Mouse (Mus musculus) embryonic facial prominence, embryonic 12.5 days (tissue): ENCODE data around the gene Sco2. TPM values are rescaled to one million over a fixed set of nuclear protein-coding genes. Genes with fewer than 3 reads are reported as not detected.

Source experiments
- ATAC-seq: fragments of 200-750 bp; cut with Nextera tagmentation; 2 replicates; pipeline ENCODE4 v1.8.0; 2017; ENCODE audit not compliant: insufficient number of reproducible peaks, insufficient read depth, low FRiP score, low TSS enrichment
- H3K27ac ChIP-seq: fragments of 300-500 bp; sonication (generic); 2 replicates; pipeline ENCODE4 v1.5.1; 2016; ENCODE audit warnings: mild to moderate bottlenecking
- H3K27me3 ChIP-seq: fragments of 300-500 bp; sonication (generic); 2 replicates; pipeline ENCODE4 v1.6.1; 2016; ENCODE audit warnings: mild to moderate bottlenecking, moderate library complexity
- H3K36me3 ChIP-seq: fragments of 300-500 bp; sonication (generic); 2 replicates; pipeline ENCODE4 v1.6.1; 2016; ENCODE audit warnings: mild to moderate bottlenecking
- H3K4me1 ChIP-seq: fragments of 300-500 bp; sonication (generic); 2 replicates; pipeline ENCODE4 v1.6.1; 2016
- H3K4me2 ChIP-seq: fragments of 300-500 bp; sonication (generic); replicated peaks from 2 replicates; pipeline ENCODE4 v1.6.1; 2016; ENCODE audit warnings: mild to moderate bottlenecking, moderate library complexity
- H3K4me3 ChIP-seq: fragments of 300-500 bp; sonication (generic); 2 replicates; pipeline ENCODE4 v1.5.1; 2016; ENCODE audit warnings: mild to moderate bottlenecking
- H3K9ac ChIP-seq: fragments of 300-500 bp; sonication (generic); 2 replicates; pipeline ENCODE4 v1.6.1; 2016; ENCODE audit warnings: mild to moderate bottlenecking, moderate library complexity
- H3K9me3 ChIP-seq: fragments of 300-500 bp; sonication (generic); 2 replicates; pipeline ENCODE4 v1.6.1; 2016; ENCODE audit warnings: mild to moderate bottlenecking, moderate library complexity
- WGBS: fragments of 180-500 bp; shearing (Covaris S2); methylation state at CpG from one replicate; pipeline ENCODE4 v1.1.7; 2016; 5-methylcytosine and 5-hydroxymethylcytosine counted together
- polyA plus RNA-seq: library from polyadenylated mRNA; unstranded; fragments of >200 nt; fragmentation: Nextera tagmentation; extraction: Ambion mirVana; gene quantifications from 2 replicates; pipeline ENCODE4 v1.2.1, GENCODE M21; 2016

Sco2 gene
- polyA plus RNA-seq, 1 experiment from 2014 or later = 5.5 TPM

GRCm38 (mm10) chr15:89350447-89350846, 23.2 kb downstream of the Sco2 start:
- no peak overlapping the region for H3K27ac ChIP-seq

GRCm38 (mm10) chr15:89343325-89343724, 30.3 kb downstream of the Sco2 start:
- 87% methylated on average over 3 of the region's 3 CpGs for WGBS
- Histone ChIP-seq H3K27me3 (no peaks in the 10 kb centered on the region), H3K36me3 (no peaks in the 10 kb centered on the region), H3K9ac (no peak overlapping the region), H3K4me1 (no peaks in the 10 kb centered on the region), H3K27ac (no peak overlapping the region), H3K9me3 (no peaks in the 10 kb centered on the region), H3K4me2 (no peak overlapping the region), H3K4me3 (no peak overlapping the region)
- no peak for ATAC-seq

More at GRCm38 (mm10) chr15:89350447-89350846, 23.2 kb downstream of the Sco2 start:
- H3K4me2 ChIP-seq = no peak overlapping the region
- H3K27me3 ChIP-seq = no peaks in the 10 kb centered on the region
- no peak for ATAC-seq
- no peak overlapping the region for H3K4me3 ChIP-seq
- H3K9me3 ChIP-seq = no peaks in the 10 kb centered on the region
- H3K4me1 ChIP-seq = peaks cover 14% of the 10 kb centered on the region
- WGBS = 79% methylated on average over 5 of the region's 5 CpGs
- H3K9ac ChIP-seq = no peak overlapping the region
- H3K36me3 ChIP-seq = peaks cover 37% of the 10 kb centered on the region

GRCm38 (mm10) chr15:89341678-89342077, 32.0 kb downstream of the Sco2 start:
- H3K27ac ChIP-seq = no peak overlapping the region
- no peaks in the 10 kb centered on the region for H3K36me3 ChIP-seq
- H3K9ac ChIP-seq = no peak overlapping the region
- ATAC-seq = no peak
- no peak overlapping the region for H3K4me3 ChIP-seq
- H3K9me3 ChIP-seq = no peaks in the 10 kb centered on the region
- WGBS = 34% methylated on average over 1 of the region's 1 CpGs
- no peak overlapping the region for H3K4me2 ChIP-seq
- no peaks in the 10 kb centered on the region for H3K27me3 ChIP-seq
- H3K4me1 ChIP-seq = no peaks in the 10 kb centered on the region

GRCm38 (mm10) chr15:89340136-89340535, 33.5 kb downstream of the Sco2 start:
- no peaks in the 10 kb centered on the region for H3K4me1 ChIP-seq
- ATAC-seq = no peak
- no peak overlapping the region for H3K27ac ChIP-seq
- H3K4me3 ChIP-seq = no peak overlapping the region
- H3K4me2 ChIP-seq = no peak overlapping the region
- H3K27me3 ChIP-seq = no peaks in the 10 kb centered on the region
- H3K9me3 ChIP-seq = no peaks in the 10 kb centered on the region
- H3K36me3 ChIP-seq = no peaks in the 10 kb centered on the region
- WGBS = 74% methylated on average over 3 of the region's 3 CpGs
- no peak overlapping the region for H3K9ac ChIP-seq

GRCm38 (mm10) chr15:89339696-89340095, 34.0 kb downstream of the Sco2 start:
- Histone ChIP-seq H3K4me3 (no peak overlapping the region), H3K4me1 (no peaks in the 10 kb centered on the region), H3K27me3 (no peaks in the 10 kb centered on the region), H3K9me3 (no peaks in the 10 kb centered on the region), H3K4me2 (no peak overlapping the region), H3K36me3 (no peaks in the 10 kb centered on the region), H3K27ac (no peak overlapping the region), H3K9ac (no peak overlapping the region)
- ATAC-seq = no peak
- WGBS = 88% methylated on average over 2 of the region's 2 CpGs

DNA sequence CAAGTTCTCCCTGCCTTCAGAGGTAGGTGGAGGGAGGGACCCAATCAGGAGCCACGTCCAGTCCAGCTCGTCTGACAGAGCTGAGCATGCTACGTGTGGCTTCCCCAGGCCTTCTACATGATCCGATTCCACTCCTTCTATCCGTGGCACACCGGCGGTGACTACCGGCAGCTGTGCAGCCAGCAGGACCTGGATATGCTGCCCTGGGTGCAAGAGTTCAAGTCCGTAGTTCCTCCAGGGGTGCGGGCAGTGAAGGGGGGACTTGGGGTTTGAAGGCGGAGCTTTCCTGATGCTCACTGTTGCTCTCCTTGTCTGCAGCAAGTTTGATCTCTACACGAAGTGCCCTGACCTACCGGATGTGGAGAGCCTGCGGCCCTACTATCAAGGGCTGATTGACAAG, 37.2 kb downstream of the Sco2 start:
- no peak overlapping the region for H3K9ac ChIP-seq
- WGBS = 85% methylated on average over 14 of the region's 14 CpGs
- no peaks in the 10 kb centered on the region for H3K36me3 ChIP-seq
- ATAC-seq = no peak
- no peak overlapping the region for H3K4me2 ChIP-seq
- H3K27me3 ChIP-seq = no peaks in the 10 kb centered on the region
- no peaks in the 10 kb centered on the region for H3K9me3 ChIP-seq
- H3K4me1 ChIP-seq = no peaks in the 10 kb centered on the region
- no peak overlapping the region for H3K4me3 ChIP-seq
- H3K27ac ChIP-seq = no peak overlapping the region

DNA sequence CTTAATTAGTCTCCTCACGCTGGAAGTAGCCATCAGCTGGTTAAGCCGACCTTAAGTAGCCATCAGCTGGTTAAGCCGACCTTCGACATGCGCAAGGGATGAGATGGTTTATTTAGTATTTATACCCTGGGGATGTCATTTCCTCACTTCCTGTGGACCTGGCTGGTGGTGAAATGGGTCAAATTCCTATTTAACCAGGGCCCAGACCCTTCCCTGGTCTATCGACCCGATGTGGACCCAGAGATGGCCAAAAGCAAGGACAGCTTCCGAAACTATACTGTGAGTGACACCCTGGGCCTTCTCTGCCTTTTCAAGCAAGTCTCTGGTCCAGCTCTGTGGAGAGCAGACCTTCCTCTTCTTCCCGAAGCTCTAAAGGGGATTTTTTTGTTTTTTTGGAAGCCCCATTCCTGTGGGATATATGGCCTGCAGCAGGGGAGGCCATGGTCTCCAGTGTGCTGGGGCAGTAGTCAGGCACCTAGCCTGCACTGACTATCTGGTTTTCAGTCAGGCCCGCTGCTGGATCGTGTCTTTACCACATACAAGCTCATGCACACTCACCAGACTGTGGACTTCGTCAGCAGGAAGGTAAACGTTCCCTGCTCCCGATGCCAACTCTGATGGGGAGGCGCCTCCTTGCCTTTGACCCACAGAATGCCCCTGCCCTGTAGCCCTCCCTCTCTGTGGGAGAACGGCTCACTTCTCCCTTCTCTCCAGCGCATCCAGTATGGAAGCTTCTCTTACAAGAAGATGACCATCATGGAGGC, 38.7 kb downstream of the Sco2 start:
- ATAC-seq = no peak
- no peaks in the 10 kb centered on the region for H3K9me3 ChIP-seq
- H3K27me3 ChIP-seq = no peaks in the 10 kb centered on the region
- WGBS = 83% methylated on average over 17 of the region's 17 CpGs
- H3K4me1 ChIP-seq = no peaks in the 10 kb centered on the region
- no peak overlapping the region for H3K9ac ChIP-seq
- H3K27ac ChIP-seq = no peak overlapping the region
- H3K4me3 ChIP-seq = no peak overlapping the region
- H3K4me2 ChIP-seq = no peak overlapping the region
- no peaks in the 10 kb centered on the region for H3K36me3 ChIP-seq

DNA sequence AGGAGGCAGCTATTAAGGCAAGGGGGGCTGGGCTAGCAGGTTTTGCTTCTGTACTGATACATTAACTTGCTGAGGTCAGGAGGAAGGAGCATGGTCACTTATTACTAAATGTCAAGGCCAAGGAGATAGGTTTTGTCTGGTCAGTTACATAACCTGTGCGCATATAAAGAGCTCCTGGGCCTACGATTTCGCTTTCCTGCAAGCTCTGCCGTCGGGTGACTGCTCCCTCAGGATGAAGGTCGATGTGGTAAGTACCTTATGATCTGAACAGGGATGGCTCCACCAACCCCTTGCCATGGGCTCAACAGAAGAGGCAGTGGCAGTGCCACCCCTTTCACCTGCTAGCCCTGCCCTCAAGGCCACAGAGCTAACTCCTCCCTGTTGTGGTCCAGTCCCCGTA, 39.4 kb downstream of the Sco2 start, which contains the start of gene Miox:
Miox (plus strand) TSS at position 128 of the 400 bp plus-strand sequence.
- no peaks in the 10 kb centered on the region for H3K36me3 ChIP-seq
- no peak for ATAC-seq
- 84% methylated on average over 7 of the region's 7 CpGs for WGBS

DNA sequence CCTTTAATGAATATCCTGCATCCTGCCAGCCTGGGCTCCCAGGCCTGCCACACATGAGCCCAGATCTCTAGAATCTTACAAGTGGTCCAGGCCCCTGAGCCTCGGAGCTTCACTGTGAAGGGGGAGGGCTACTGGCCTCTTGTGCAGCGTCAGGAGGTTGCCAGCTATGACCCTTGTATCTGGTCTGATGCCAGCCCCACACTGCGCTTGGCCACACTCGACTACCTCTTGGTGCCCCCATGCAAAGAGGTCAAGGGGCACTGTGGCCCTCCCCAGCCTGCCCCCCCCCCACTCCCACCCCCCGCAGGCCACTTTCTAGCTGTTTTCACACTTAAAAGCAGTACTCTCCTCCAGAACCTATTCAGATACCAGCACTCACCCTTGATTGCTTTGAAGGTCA, 47.2 kb downstream of the Sco2 start:
- ATAC-seq = no peak
- Histone ChIP-seq H3K4me3 (no peak overlapping the region), H3K4me2 (no peak overlapping the region), H3K36me3 (no peaks in the 10 kb centered on the region), H3K4me1 (peaks cover 8% of the 10 kb centered on the region; the same call in 1 of the 2 replicates), H3K9me3 (no peaks in the 10 kb centered on the region), H3K27me3 (peaks cover 12% of the 10 kb centered on the region), H3K9ac (no peak overlapping the region), H3K27ac (no peak overlapping the region)
- WGBS = 67% methylated on average over 5 of the region's 5 CpGs

More for the DNA sequence above, 39.4 kb downstream of the Sco2 start, which contains the start of gene Miox:
- H3K27ac ChIP-seq = no peak within 1 kb of the TSS
- H3K27me3 ChIP-seq = no peaks in the 10 kb centered on the region
- no peaks in the 10 kb centered on the region for H3K4me1 ChIP-seq
- H3K4me3 ChIP-seq = no peak within 1 kb of the TSS
- H3K9me3 ChIP-seq = no peaks in the 10 kb centered on the region
- H3K4me2 ChIP-seq = no peak within 1 kb of the TSS
- H3K9ac ChIP-seq = no peak within 1 kb of the TSS

DNA sequence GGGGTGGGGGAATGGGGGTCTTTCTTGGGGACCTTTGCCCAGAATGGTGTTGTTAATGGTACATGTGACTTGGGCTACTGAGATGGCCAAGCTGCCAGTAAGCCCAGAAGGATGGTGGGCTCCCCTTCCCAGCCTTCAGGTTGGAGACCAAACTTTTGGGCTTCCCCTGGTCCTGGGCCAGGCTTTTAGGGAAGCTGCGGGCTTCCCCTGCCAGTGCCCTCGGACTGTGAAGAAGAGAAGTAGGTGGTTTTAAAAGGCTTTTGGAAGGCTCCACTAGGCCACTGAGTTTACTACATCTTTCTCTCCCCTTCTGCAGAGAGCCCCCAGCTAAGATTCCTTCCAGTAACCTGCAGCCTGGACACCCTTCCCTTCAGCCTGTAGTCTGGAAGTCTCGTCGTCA, 50.0 kb downstream of the Sco2 start:
- Histone ChIP-seq H3K9me3 (no peaks in the 10 kb centered on the region), H3K36me3 (no peaks in the 10 kb centered on the region), H3K4me2 (no peak overlapping the region), H3K27me3 (peaks cover 12% of the 10 kb centered on the region), H3K27ac (no peak overlapping the region), H3K4me3 (no peak overlapping the region), H3K4me1 (peaks cover 8% of the 10 kb centered on the region; the same call in 1 of the 2 replicates), H3K9ac (no peak overlapping the region)
- 86% methylated on average over 4 of the region's 4 CpGs for WGBS
- no peak for ATAC-seq

DNA sequence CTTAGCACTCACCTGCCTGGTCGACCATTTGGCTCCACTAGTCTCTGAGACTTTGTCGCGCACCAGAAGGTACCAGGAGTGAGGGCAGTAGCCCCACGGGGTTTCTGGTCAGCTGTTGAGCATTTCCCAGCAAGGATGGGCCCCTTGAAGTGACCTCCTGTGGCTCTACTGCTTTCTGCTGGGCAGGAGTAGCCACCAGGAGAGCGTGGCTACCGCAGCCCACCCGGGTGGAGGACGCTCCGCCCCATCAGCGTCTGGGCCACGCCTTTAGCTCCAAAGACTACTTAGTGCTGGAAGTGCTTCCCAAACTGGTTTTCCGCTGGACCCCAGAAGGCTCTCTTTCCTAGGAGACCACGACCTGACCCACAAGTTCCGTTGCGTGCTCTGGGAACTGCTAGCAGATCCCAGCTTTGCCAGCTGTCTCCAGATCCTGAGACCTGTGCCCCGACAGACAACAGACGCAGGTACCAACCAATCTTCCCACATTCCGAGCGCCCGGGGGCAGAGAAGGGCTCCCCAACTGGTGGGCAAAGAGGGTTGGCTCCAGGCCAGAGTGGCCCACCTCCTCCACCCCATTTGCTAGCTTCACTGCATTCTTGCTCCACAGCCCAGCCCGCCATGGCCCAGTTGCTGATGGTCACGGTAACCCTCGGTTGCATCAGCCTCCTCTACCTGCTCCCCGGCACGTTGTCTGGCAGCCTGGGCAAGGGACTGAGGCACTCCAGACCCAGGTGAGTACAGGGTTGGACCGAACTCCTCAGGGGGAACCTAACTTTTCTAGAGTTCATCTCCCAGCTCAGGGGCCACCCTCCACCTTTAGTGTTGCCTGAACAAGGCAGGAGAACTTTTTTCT, 50.8 kb downstream of the Sco2 start, which contains the start of gene Adm2:
Adm2 (plus strand) TSS at position 51 of the 853 bp plus-strand sequence.
- ATAC-seq = no peak
- peak within 1 kb of the TSS; percentile 23 for H3K4me3 ChIP-seq
- H3K27ac ChIP-seq = no peak within 1 kb of the TSS
- WGBS = 8% methylated on average over 26 of the region's 26 CpGs
- H3K4me1 ChIP-seq = peaks cover 8% of the 10 kb centered on the region; the same call in 1 of the 2 replicates
- no peaks in the 10 kb centered on the region for H3K9me3 ChIP-seq
- peaks cover 12% of the 10 kb centered on the region for H3K27me3 ChIP-seq
- no peaks in the 10 kb centered on the region for H3K36me3 ChIP-seq
- H3K4me2 ChIP-seq = peak within 1 kb of the TSS; percentile 44
- H3K9ac ChIP-seq = no peak within 1 kb of the TSS
